21 mouse cellular contexts compared by ENCODE assay signal in genomic region chr14:76097244-76097643, GRCm38 (mm10).
"Had no signal": no experiment of that assay in that cellular context is flagged by ENCODE, and none has a peak within 500 bp of the region (broad histone marks: within the 10 kb centered on the region; RNA-seq: fewer than 3 reads in every experiment).

No protein-coding gene starts in this region.

- H3K4me3 ChIP-seq: heart, adult 2 months; heart, embryonic 10.5 days; heart, embryonic 12.5 days; hindbrain, embryonic 10.5 days; hindbrain, embryonic 12.5 days; intestine, embryonic 15.5 days; layer of hippocampus, adult 2 months; left cerebral cortex, adult 2 months; limb, embryonic 10.5 days; limb, embryonic 12.5 days; liver, embryonic 13.5 days had no signal

- DNase-seq: gastrocnemius, postnatal 14 days; gastrocnemius, postnatal 36 days; heart, adult 2 months; heart, postnatal 10 days; heart, postnatal 4 days; kidney, adult 18-20 months; liver; liver, embryonic 13.5 days had no signal

- ATAC-seq: hindbrain, embryonic 16.5 days; inflammation-experienced regulatory T-cells, adult 6 months; intestine, embryonic 15.5 days; intestine, postnatal 0 days had no signal

- H3K4me1 ChIP-seq: heart, embryonic 10.5 days; heart, embryonic 12.5 days; hindbrain, embryonic 10.5 days; hindbrain, embryonic 12.5 days; intestine, embryonic 15.5 days; limb, embryonic 10.5 days; limb, embryonic 12.5 days; liver, embryonic 13.5 days had no signal

- H3K27ac ChIP-seq: heart, adult 2 months; heart, embryonic 10.5 days; hindbrain, embryonic 10.5 days; hindbrain, embryonic 12.5 days; hindbrain, embryonic 14.5 days; intestine, embryonic 15.5 days; layer of hippocampus, adult 2 months; left cerebral cortex, adult 2 months; limb, embryonic 10.5 days; limb, embryonic 12.5 days; liver, embryonic 13.5 days had no signal
